Mouse (Mus musculus) megakaryocyte-erythroid progenitor cell, adult 5-6 weeks (primary cell): ENCODE results near the gene Thap2. TPM values are rescaled to one million over a fixed set of nuclear protein-coding genes. Genes with fewer than 3 reads are reported as not detected.

Source experiments
- total RNA-seq, 2 experiments: library from RNA; stranded (forward) in 1 of 2; stranded (reverse) in 1 of 2; fragments of 200-1000, 215-1000 nt in 1 of 2; fragments of >200 nt in 1 of 2; fragmentation: Nextera tagmentation in 1 of 2; gene quantifications; 2 replicates each; pipeline ENCODE4 v1.2.3; 2014 to 2017

Thap2 gene
- total RNA-seq, 2 experiments from 2014 or later: 10.2 to 15.2 TPM

Other genes starting within 250 kb of the Thap2 start
- gene Tph2, start 199.4 kb downstream of the Thap2 start, total RNA-seq (2014; fragmentation: Nextera tagmentation): not detected in 2 replicates
- not detected in 2 replicates for gene Tph2, start 199.4 kb downstream of the Thap2 start, total RNA-seq (2017)
- 28.3 and 35.6 TPM in 2 replicates for gene Tbc1d15, start 133.0 kb downstream of the Thap2 start, total RNA-seq (2014; fragmentation: Nextera tagmentation)
- gene Tbc1d15, start 133.0 kb downstream of the Thap2 start, total RNA-seq (2017): 30.7 and 35.2 TPM in 2 replicates
- gene Rab21, start 68.8 kb downstream of the Thap2 start, total RNA-seq (2014; fragmentation: Nextera tagmentation): 26.5 and 29.9 TPM in 2 replicates
- 25.1 and 40.5 TPM in 2 replicates for gene Rab21, start 68.8 kb downstream of the Thap2 start, total RNA-seq (2017)
- 10.5 and 10.9 TPM in 2 replicates for gene Tmem19, start 21.9 kb downstream of the Thap2 start, total RNA-seq (2014; fragmentation: Nextera tagmentation)
- gene Tmem19, start 21.9 kb downstream of the Thap2 start, total RNA-seq (2017): 10.1 and 14.7 TPM in 2 replicates
- 49.0 and 94.8 TPM in 2 replicates for gene Zfc3h1, start 516 bp upstream of the Thap2 start, total RNA-seq (2014; fragmentation: Nextera tagmentation)
- 38.3 and 44.9 TPM in 2 replicates for gene Zfc3h1, start 516 bp upstream of the Thap2 start, total RNA-seq (2017)
- gene A930009A15Rik, start 185.5 kb upstream of the Thap2 start, total RNA-seq (2014; fragmentation: Nextera tagmentation): not detected in 2 replicates
- not detected in 2 replicates for gene A930009A15Rik, start 185.5 kb upstream of the Thap2 start, total RNA-seq (2017)
- 0.35 TPM in 1 of 2 replicates, not detected in the other for gene Lgr5, start 203.3 kb upstream of the Thap2 start, total RNA-seq (2014; fragmentation: Nextera tagmentation)
- not detected in 2 replicates for gene Lgr5, start 203.3 kb upstream of the Thap2 start, total RNA-seq (2017)